Mouse (Mus musculus) forebrain, embryonic 16.5 days (tissue): ENCODE measurements at regions not wholly inside any gene's neighbourhood (a gene's known extent, or its start where the extent isn't known, plus 50 kb on each side); places are given as distances from the start of the nearest gene placed in this dataset.
A peak's percentile ranks its signal among the peaks of the same experiment; 100 is the strongest.

Experiments
- ATAC-seq: fragments of 200-750 bp; cut with Nextera tagmentation; 2 replicates; pipeline ENCODE4 v1.8.0; 2017; ENCODE audit warnings: mild to moderate bottlenecking, moderate library complexity
- H3K27ac ChIP-seq: fragments of 300-500 bp; sonication (generic); 2 replicates; pipeline ENCODE4 v1.5.1; 2014; ENCODE audit warnings: low read length, control low read depth
- H3K27me3 ChIP-seq: fragments of 300-500 bp; sonication (generic); replicated peaks from 2 replicates; pipeline ENCODE4 v1.6.1; 2014; ENCODE audit warnings: low read length; ENCODE audit not compliant: control insufficient read depth, insufficient read depth
- H3K36me3 ChIP-seq: fragments of 300-500 bp; sonication (generic); 2 replicates; pipeline ENCODE4 v1.6.1; 2014; ENCODE audit not compliant: control insufficient read depth, insufficient read depth
- H3K4me1 ChIP-seq: fragments of 300-500 bp; sonication (generic); replicated peaks from 2 replicates; pipeline ENCODE4 v1.6.1; 2014; ENCODE audit warnings: low read length; ENCODE audit not compliant: control insufficient read depth, insufficient read depth
- H3K4me2 ChIP-seq: fragments of 300-500 bp; sonication (generic); 2 replicates; pipeline ENCODE4 v1.6.1; 2014; ENCODE audit warnings: mild to moderate bottlenecking, low read length, control low read depth
- H3K4me3 ChIP-seq: fragments of 300-500 bp; sonication (generic); replicated peaks from 2 replicates; pipeline ENCODE4 v1.5.1; 2014; ENCODE audit warnings: mild to moderate bottlenecking, low read length, control low read depth
- H3K9ac ChIP-seq: fragments of 300-500 bp; sonication (generic); replicated peaks from 2 replicates; pipeline ENCODE4 v1.6.1; 2014; ENCODE audit warnings: low read depth, low read length, control low read depth
- H3K9me3 ChIP-seq: fragments of 300-500 bp; sonication (generic); 2 replicates; pipeline ENCODE4 v1.6.1; 2016; ENCODE audit warnings: low read length; ENCODE audit not compliant: control insufficient read depth
- WGBS: fragments of 180-500 bp; shearing (Covaris S2); extraction: QIAGEN DNeasy Blood & Tissue Kit; methylation state at CpG from one replicate; pipeline ENCODE4 v1.1.7; 2014; 5-methylcytosine and 5-hydroxymethylcytosine counted together

DNA sequence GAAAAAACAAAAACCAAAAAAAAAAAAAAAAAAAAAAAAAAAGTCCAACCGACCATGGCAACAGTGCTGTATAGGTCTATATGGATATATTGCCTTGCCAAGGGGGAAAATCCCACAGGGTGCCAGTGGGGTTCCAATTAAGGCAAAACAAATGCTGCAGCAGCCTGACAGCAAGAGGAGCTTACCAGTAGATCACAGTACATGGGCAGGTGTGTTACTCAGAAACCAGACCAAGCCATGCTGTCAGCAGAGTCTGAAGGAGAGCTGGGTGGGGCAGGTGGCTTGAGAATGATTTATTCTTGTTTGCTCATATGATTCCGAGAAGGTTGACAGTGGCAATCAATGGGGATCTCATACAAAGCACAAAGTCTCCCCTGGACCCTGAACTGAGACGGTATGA lies 645.5 kb downstream of the Nedd1 start:
- Histone ChIP-seq H3K4me1 (peaks cover 22% of the 10 kb centered on the region), H3K4me2 (no peak overlapping the region), H3K27ac (no peak overlapping the region), H3K9ac (no peak overlapping the region), H3K36me3 (no peaks in the 10 kb centered on the region), H3K9me3 (no peaks in the 10 kb centered on the region), H3K4me3 (no peak overlapping the region), H3K27me3 (no peaks in the 10 kb centered on the region; the same call in 1 of the 2 replicates)
- ATAC-seq = no peak
- WGBS = 14% methylated on average over 3 of the region's 3 CpGs

- peak; percentile 50; the same call in 1 of the 2 replicates for ATAC-seq
- peaks cover 22% of the 10 kb centered on the region for H3K4me1 ChIP-seq
- 5% methylated on average over 8 of the region's 8 CpGs for WGBS
Observed at GRCm38 (mm10) chr10:92075469-92075868, 646.8 kb downstream of the Nedd1 start.

GRCm38 (mm10) chr10:92074698-92075394 lies 647.4 kb downstream of the Nedd1 start:
- H3K9ac ChIP-seq = no peak overlapping the region

More at GRCm38 (mm10) chr10:92075469-92075868, 646.8 kb downstream of the Nedd1 start:
- no peaks in the 10 kb centered on the region; the same call in 1 of the 2 replicates for H3K27me3 ChIP-seq
- H3K36me3 ChIP-seq = no peaks in the 10 kb centered on the region
- H3K4me2 ChIP-seq = 0 out of 2 replicates have a peak overlapping the region, but pooled peaks have one; percentile 29
- H3K9me3 ChIP-seq = no peaks in the 10 kb centered on the region
- no peak overlapping the region for H3K4me3 ChIP-seq
- no peak overlapping the region for H3K9ac ChIP-seq
- H3K27ac ChIP-seq = no peak overlapping the region

GRCm38 (mm10) chr10:92073873-92074390 lies 648.3 kb downstream of the Nedd1 start:
- no peaks in the 10 kb centered on the region for H3K9me3 ChIP-seq
- H3K36me3 ChIP-seq = no peaks in the 10 kb centered on the region
- 0 out of 2 replicates have a peak, but pooled peaks have one; percentile 33 for ATAC-seq
- no peak overlapping the region for H3K27ac ChIP-seq
- H3K9ac ChIP-seq = no peak overlapping the region
- H3K27me3 ChIP-seq = no peaks in the 10 kb centered on the region; the same call in 1 of the 2 replicates
- no peak overlapping the region for H3K4me3 ChIP-seq
- WGBS = 30% methylated on average over 5 of the region's 5 CpGs
- peaks cover 22% of the 10 kb centered on the region for H3K4me1 ChIP-seq
- no peak overlapping the region for H3K4me2 ChIP-seq

More at GRCm38 (mm10) chr10:92074698-92075394, 647.4 kb downstream of the Nedd1 start:
- no peaks in the 10 kb centered on the region; the same call in 1 of the 2 replicates for H3K27me3 ChIP-seq
- no peaks in the 10 kb centered on the region for H3K36me3 ChIP-seq
- 0 out of 2 replicates have a peak overlapping the region, but pooled peaks have one; percentile 29 for H3K4me2 ChIP-seq
- no peak overlapping the region for H3K4me3 ChIP-seq
- H3K27ac ChIP-seq = no peak overlapping the region
- peaks cover 22% of the 10 kb centered on the region for H3K4me1 ChIP-seq
- ATAC-seq = no peak
- H3K9me3 ChIP-seq = no peaks in the 10 kb centered on the region
- 50% methylated on average over 11 of the region's 11 CpGs for WGBS

GRCm38 (mm10) chr10:92044783-92045182 lies 677.4 kb downstream of the Nedd1 start:
- no peak for ATAC-seq
- Histone ChIP-seq H3K4me2 (no peak overlapping the region), H3K9me3 (no peaks in the 10 kb centered on the region), H3K9ac (no peak overlapping the region), H3K4me1 (no peaks in the 10 kb centered on the region), H3K4me3 (no peak overlapping the region), H3K27me3 (no peaks in the 10 kb centered on the region), H3K36me3 (no peaks in the 10 kb centered on the region), H3K27ac (no peak overlapping the region)

DNA sequence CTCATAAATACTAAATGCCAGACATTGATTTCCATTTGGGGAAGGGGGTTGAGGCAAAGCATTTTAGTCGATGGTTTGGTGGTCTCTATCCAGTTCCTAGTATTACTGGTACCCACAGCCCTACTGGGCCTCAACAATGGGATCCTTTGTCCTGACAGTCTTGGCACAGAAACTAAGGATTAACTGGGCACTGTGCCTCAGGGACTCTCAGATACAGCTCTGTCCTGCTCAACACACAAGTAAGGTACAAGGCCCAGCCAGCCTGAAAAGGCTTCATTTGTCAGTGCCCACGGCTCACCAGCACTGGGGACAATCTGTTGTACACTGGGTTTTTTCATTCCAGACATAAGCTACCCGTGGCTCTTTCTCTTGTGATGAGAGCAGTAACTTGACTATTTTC lies 686.0 kb downstream of the Nedd1 start:
- Histone ChIP-seq H3K4me1 (no peaks in the 10 kb centered on the region), H3K27ac (no peak overlapping the region), H3K4me2 (no peak overlapping the region), H3K27me3 (no peaks in the 10 kb centered on the region), H3K9me3 (no peaks in the 10 kb centered on the region), H3K9ac (no peak overlapping the region), H3K36me3 (no peaks in the 10 kb centered on the region), H3K4me3 (no peak overlapping the region)
- peak; percentile 96 for ATAC-seq
- WGBS = 5% methylated on average over 3 of the region's 3 CpGs

GRCm38 (mm10) chr10:92030221-92030620 lies 692.0 kb downstream of the Nedd1 start:
- H3K4me2 ChIP-seq = no peak overlapping the region
- H3K36me3 ChIP-seq = no peaks in the 10 kb centered on the region
- H3K9ac ChIP-seq = no peak overlapping the region
- H3K9me3 ChIP-seq = no peaks in the 10 kb centered on the region
- WGBS = 62% methylated on average over 4 of the region's 4 CpGs
- no peak for ATAC-seq
- H3K27ac ChIP-seq = no peak overlapping the region
- no peaks in the 10 kb centered on the region for H3K27me3 ChIP-seq
- H3K4me1 ChIP-seq = no peaks in the 10 kb centered on the region
- H3K4me3 ChIP-seq = no peak overlapping the region

DNA sequence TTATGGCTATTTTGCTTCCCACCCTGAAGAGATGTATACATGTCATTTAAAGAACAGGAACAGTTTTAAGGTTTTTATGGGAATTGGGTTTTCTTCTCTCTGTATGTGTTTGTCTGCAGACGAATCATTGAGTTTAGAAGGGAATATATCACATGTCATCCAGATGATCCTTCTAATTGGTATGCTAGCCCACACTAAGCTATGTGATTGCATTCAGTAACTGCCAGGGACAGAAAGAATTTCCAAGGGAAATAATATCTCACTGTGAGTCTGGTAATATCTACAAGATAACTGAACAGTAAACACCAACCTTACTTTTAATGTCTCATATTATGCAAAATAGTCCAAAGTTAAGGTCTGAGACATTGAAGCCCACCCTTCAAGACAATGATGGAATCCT lies 698.0 kb downstream of the Nedd1 start:
- H3K9ac ChIP-seq = no peak overlapping the region
- H3K4me1 ChIP-seq = 0 out of 2 replicates have a peak, but pooled peaks cover 2% of the 10 kb centered on the region
- 20% methylated on average over 1 of the region's 1 CpGs for WGBS
- H3K4me3 ChIP-seq = no peak overlapping the region
- H3K9me3 ChIP-seq = no peaks in the 10 kb centered on the region
- ATAC-seq = no peak
- H3K4me2 ChIP-seq = no peak overlapping the region
- H3K27me3 ChIP-seq = no peaks in the 10 kb centered on the region
- no peaks in the 10 kb centered on the region for H3K36me3 ChIP-seq
- H3K27ac ChIP-seq = no peak overlapping the region

DNA sequence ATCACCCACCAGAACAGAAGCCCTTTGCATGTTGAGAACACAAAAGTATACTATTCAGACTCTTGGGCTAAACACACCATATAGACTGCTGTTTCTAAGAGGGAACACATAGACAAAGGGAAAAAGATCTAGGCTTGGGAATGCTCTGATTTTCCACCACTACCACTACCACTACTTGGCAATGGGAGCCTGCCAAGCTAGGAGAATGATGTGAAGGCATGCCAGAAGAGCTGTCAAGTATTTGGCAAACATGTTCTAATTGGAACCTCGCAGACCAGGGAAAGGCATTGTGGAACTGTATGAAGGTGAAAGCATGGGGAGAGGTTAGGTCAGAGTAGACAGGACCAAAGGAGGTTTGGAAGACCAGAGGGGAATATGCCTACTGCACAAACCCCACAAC lies 701.2 kb downstream of the Nedd1 start:
- WGBS = 37% methylated on average over 1 of the region's 1 CpGs
- H3K9me3 ChIP-seq = no peaks in the 10 kb centered on the region
- no peaks in the 10 kb centered on the region for H3K36me3 ChIP-seq
- H3K4me3 ChIP-seq = no peak overlapping the region
- ATAC-seq = no peak
- H3K9ac ChIP-seq = no peak overlapping the region
- H3K27me3 ChIP-seq = no peaks in the 10 kb centered on the region
- no peak overlapping the region for H3K27ac ChIP-seq
- H3K4me2 ChIP-seq = no peak overlapping the region
- H3K4me1 ChIP-seq = 0 out of 2 replicates have a peak, but pooled peaks cover 2% of the 10 kb centered on the region
